Mouse (Mus musculus) neural tube, embryonic 12.5 days (tissue): ENCODE results near the gene Mrpl48. TPM values are rescaled to one million over a fixed set of nuclear protein-coding genes. Genes with fewer than 3 reads are reported as not detected.
"Not testable (repeated sequence)": the region's sequence is repeated elsewhere in the genome, so short reads cannot be mapped to it uniquely, and the experiment has no call there.

Source experiments
- ATAC-seq: fragments of 200-750 bp; cut with Nextera tagmentation; 2 replicates; pipeline ENCODE4 v1.8.0; 2017; ENCODE audit warnings: low read depth, mild to moderate bottlenecking, moderate TSS enrichment, moderate library complexity; ENCODE audit not compliant: low FRiP score
- H3K27ac ChIP-seq: fragments of 300-500 bp; sonication (generic); 2 replicates; pipeline ENCODE4 v1.5.1; 2016
- H3K27me3 ChIP-seq: fragments of 300-500 bp; sonication (generic); replicated peaks from 2 replicates; pipeline ENCODE4 v1.6.1; 2016; ENCODE audit warnings: mild to moderate bottlenecking
- H3K36me3 ChIP-seq: fragments of 300-500 bp; sonication (generic); 2 replicates; pipeline ENCODE4 v1.6.1; 2016; ENCODE audit warnings: mild to moderate bottlenecking
- H3K4me1 ChIP-seq: fragments of 300-500 bp; sonication (generic); 2 replicates; pipeline ENCODE4 v1.6.1; 2016
- H3K4me2 ChIP-seq: fragments of 300-500 bp; sonication (generic); replicated peaks from 2 replicates; pipeline ENCODE4 v1.6.1; 2016; ENCODE audit warnings: mild to moderate bottlenecking
- H3K4me3 ChIP-seq: fragments of 300-500 bp; sonication (generic); 2 replicates; pipeline ENCODE4 v1.5.1; 2016
- H3K9ac ChIP-seq: fragments of 300-500 bp; sonication (generic); 2 replicates; pipeline ENCODE4 v1.6.1; 2016; ENCODE audit warnings: mild to moderate bottlenecking
- H3K9me3 ChIP-seq: fragments of 300-500 bp; sonication (generic); 2 replicates; pipeline ENCODE4 v1.6.1; 2016; ENCODE audit warnings: mild to moderate bottlenecking
- WGBS: fragments of 180-500 bp; shearing (Covaris S2); methylation state at CpG from one replicate; pipeline ENCODE4 v1.1.7; 2016; 5-methylcytosine and 5-hydroxymethylcytosine counted together
- polyA plus RNA-seq: library from polyadenylated mRNA; unstranded; fragments of >200 nt; fragmentation: Nextera tagmentation; extraction: Ambion mirVana; gene quantifications from 2 replicates; pipeline ENCODE4 v1.2.1, GENCODE M21; 2016

Gene Mrpl48
- polyA plus RNA-seq, 1 experiment from 2014 or later, result 69.9 TPM

- no peak for ATAC-seq
- no peak overlapping the region for H3K27ac ChIP-seq
- H3K9ac ChIP-seq, result peak overlapping the region; percentile 75; the same call in 1 of the 2 replicates
- H3K4me2 ChIP-seq, result peak overlapping the region; percentile 61
- no peaks in the 10 kb centered on the region for H3K36me3 ChIP-seq
- 0 out of 2 replicates have a peak, but pooled peaks cover 3% of the 10 kb centered on the region for H3K4me1 ChIP-seq
- 43% methylated on average over 7 of the region's 7 CpGs for WGBS
- no peaks in the 10 kb centered on the region for H3K9me3 ChIP-seq
- peak overlapping the region; percentile 54 for H3K4me3 ChIP-seq
- no peaks in the 10 kb centered on the region for H3K27me3 ChIP-seq
These were observed 25.9 kb downstream of the Mrpl48 start for GRCm38 (mm10) chr7:100582235-100582634.

- ATAC-seq, result no peak
- no peak overlapping the region for H3K27ac ChIP-seq
- no peaks in the 10 kb centered on the region for H3K9me3 ChIP-seq
- H3K27me3 ChIP-seq, result no peaks in the 10 kb centered on the region
- H3K36me3 ChIP-seq, result no peaks in the 10 kb centered on the region
- no peak overlapping the region for H3K4me2 ChIP-seq
- 75% methylated on average over 2 of the region's 2 CpGs for WGBS
- H3K4me1 ChIP-seq, result 0 out of 2 replicates have a peak, but pooled peaks cover 3% of the 10 kb centered on the region
- H3K4me3 ChIP-seq, result no peak overlapping the region
- no peak overlapping the region for H3K9ac ChIP-seq
These were observed 29.3 kb downstream of the Mrpl48 start for GRCm38 (mm10) chr7:100578794-100579193.

GRCm38 (mm10) chr7:100572704-100573103, 35.4 kb downstream of the Mrpl48 start:
- WGBS, result 88% methylated on average over 4 of the region's 4 CpGs

GRCm38 (mm10) chr7:100572061-100572460, 36.0 kb downstream of the Mrpl48 start:
- Histone ChIP-seq H3K27ac (no peak overlapping the region), H3K36me3 (peaks cover 4% of the 10 kb centered on the region; the same call in 1 of the 2 replicates), H3K27me3 (no peaks in the 10 kb centered on the region), H3K4me3 (no peak overlapping the region), H3K4me1 (no peaks in the 10 kb centered on the region), H3K9ac (no peak overlapping the region), H3K4me2 (no peak overlapping the region), H3K9me3 (no peaks in the 10 kb centered on the region)
- no peak for ATAC-seq
- 85% methylated on average over 4 of the region's 4 CpGs for WGBS

More at GRCm38 (mm10) chr7:100572704-100573103, 35.4 kb downstream of the Mrpl48 start:
- Histone ChIP-seq H3K9me3 (no peaks in the 10 kb centered on the region), H3K9ac (no peak overlapping the region), H3K36me3 (no peaks in the 10 kb centered on the region), H3K4me1 (no peaks in the 10 kb centered on the region), H3K4me3 (no peak overlapping the region), H3K27ac (no peak overlapping the region), H3K27me3 (no peaks in the 10 kb centered on the region), H3K4me2 (no peak overlapping the region)
- ATAC-seq, result no peak

- Histone ChIP-seq H3K9ac (no peak overlapping the region), H3K4me2 (no peak overlapping the region), H3K4me3 (no peak overlapping the region), H3K27me3 (no peaks in the 10 kb centered on the region), H3K9me3 (no peaks in the 10 kb centered on the region), H3K27ac (no peak overlapping the region), H3K4me1 (no peaks in the 10 kb centered on the region), H3K36me3 (peaks cover 4% of the 10 kb centered on the region; the same call in 1 of the 2 replicates)
- WGBS, result 90% methylated on average over 3 of the region's 3 CpGs
- no peak for ATAC-seq
These were observed 37.0 kb downstream of the Mrpl48 start for GRCm38 (mm10) chr7:100570930-100571715.

GRCm38 (mm10) chr7:100569907-100570306, 38.2 kb downstream of the Mrpl48 start:
- H3K4me3 ChIP-seq, result no peak overlapping the region

GRCm38 (mm10) chr7:100567238-100567637, 40.9 kb downstream of the Mrpl48 start:
- not testable (repeated sequence) for H3K9me3 ChIP-seq, H3K27me3 ChIP-seq, H3K27ac ChIP-seq, H3K9ac ChIP-seq, H3K4me2 ChIP-seq, H3K4me1 ChIP-seq, H3K4me3 ChIP-seq, H3K36me3 ChIP-seq, ATAC-seq
- WGBS, result 79% methylated on average over 5 of the region's 5 CpGs

More at GRCm38 (mm10) chr7:100569907-100570306, 38.2 kb downstream of the Mrpl48 start:
- H3K4me2 ChIP-seq, result no peak overlapping the region
- peaks cover 6% of the 10 kb centered on the region; the same call in 1 of the 2 replicates for H3K36me3 ChIP-seq
- H3K27me3 ChIP-seq, result no peaks in the 10 kb centered on the region
- no peak for ATAC-seq
- no peaks in the 10 kb centered on the region for H3K4me1 ChIP-seq
- H3K9me3 ChIP-seq, result no peaks in the 10 kb centered on the region
- H3K27ac ChIP-seq, result no peak overlapping the region
- no peak overlapping the region for H3K9ac ChIP-seq

- no peak overlapping the region for H3K9ac ChIP-seq
- WGBS, result 79% methylated on average over 11 of the region's 11 CpGs
- H3K9me3 ChIP-seq, result no peaks in the 10 kb centered on the region
- H3K36me3 ChIP-seq, result peaks cover 3% of the 10 kb centered on the region; the same call in 1 of the 2 replicates
- no peak overlapping the region for H3K4me2 ChIP-seq
- no peaks in the 10 kb centered on the region for H3K4me1 ChIP-seq
- H3K4me3 ChIP-seq, result no peak overlapping the region
- no peak for ATAC-seq
- no peak overlapping the region for H3K27ac ChIP-seq
- H3K27me3 ChIP-seq, result no peaks in the 10 kb centered on the region
These were observed 46.1 kb downstream of the Mrpl48 start for GRCm38 (mm10) chr7:100561861-100562587.

- no peak for ATAC-seq
- no peak overlapping the region for H3K27ac ChIP-seq
- no peaks in the 10 kb centered on the region for H3K36me3 ChIP-seq
- no peaks in the 10 kb centered on the region for H3K27me3 ChIP-seq
- no peaks in the 10 kb centered on the region for H3K9me3 ChIP-seq
- no peak overlapping the region for H3K4me2 ChIP-seq
- H3K4me3 ChIP-seq, result no peak overlapping the region
- H3K9ac ChIP-seq, result no peak overlapping the region
- H3K4me1 ChIP-seq, result peaks cover 5% of the 10 kb centered on the region
- WGBS, result 85% methylated on average over 4 of the region's 4 CpGs
These were observed 48.8 kb downstream of the Mrpl48 start for GRCm38 (mm10) chr7:100559331-100559730.

- Histone ChIP-seq H3K4me1 (peaks cover 5% of the 10 kb centered on the region), H3K9me3 (no peaks in the 10 kb centered on the region), H3K9ac (no peak overlapping the region), H3K4me2 (no peak overlapping the region), H3K4me3 (no peak overlapping the region), H3K27me3 (no peaks in the 10 kb centered on the region), H3K36me3 (no peaks in the 10 kb centered on the region; the same call in 1 of the 2 replicates), H3K27ac (no peak overlapping the region)
- no peak for ATAC-seq
- 83% methylated on average over 5 of the region's 5 CpGs for WGBS
These were observed 50.9 kb downstream of the Mrpl48 start for GRCm38 (mm10) chr7:100557241-100557640.

- no peaks in the 10 kb centered on the region for H3K9me3 ChIP-seq
- H3K27me3 ChIP-seq, result no peaks in the 10 kb centered on the region
- WGBS, result 26% methylated on average over 13 of the region's 13 CpGs
- peak overlapping the region; percentile 24 for H3K4me2 ChIP-seq
- no peak overlapping the region for H3K9ac ChIP-seq
- peak; percentile 78 for ATAC-seq
- H3K36me3 ChIP-seq, result no peaks in the 10 kb centered on the region; the same call in 1 of the 2 replicates
- peaks cover 5% of the 10 kb centered on the region for H3K4me1 ChIP-seq
- H3K27ac ChIP-seq, result peak overlapping the region; percentile 38
- H3K4me3 ChIP-seq, result no peak overlapping the region
These were observed 52.6 kb downstream of the Mrpl48 start for GRCm38 (mm10) chr7:100555431-100555951.

- Histone ChIP-seq H3K27me3 (no peaks in the 10 kb centered on the region), H3K4me2 (no peak overlapping the region), H3K4me1 (peaks cover 5% of the 10 kb centered on the region), H3K9me3 (no peaks in the 10 kb centered on the region), H3K27ac (no peak overlapping the region), H3K9ac (no peak overlapping the region), H3K36me3 (no peaks in the 10 kb centered on the region; the same call in 1 of the 2 replicates), H3K4me3 (no peak overlapping the region)
- 66% methylated on average over 5 of the region's 5 CpGs for WGBS
- ATAC-seq, result no peak
These were observed 53.2 kb downstream of the Mrpl48 start for GRCm38 (mm10) chr7:100554939-100555338.
